Mouse (Mus musculus): ENCODE data around the gene Tcfl5.

GRCm38 (mm10) chr2:180576482-180576881, 66.0 kb downstream of the Tcfl5 start:
- no peak for TF ChIP-seq EP300 (IDR thresholded peaks at IDR 0.05; ENCODE audit: low read depth)
- no peak for TF ChIP-seq CTCF (IDR thresholded peaks at IDR 0.05; ENCODE audit: low read depth)

Data from heart, postnatal 0 days (tissue).